Mouse (Mus musculus) midbrain, embryonic 12.5 days (tissue): Measurements from ENCODE around the gene Ftl1. TPM values are rescaled to one million over a fixed set of nuclear protein-coding genes. Genes with fewer than 3 reads are reported as not detected.

Experiments
- ATAC-seq: fragments of 200-750 bp; cut with Nextera tagmentation; 2 replicates; pipeline ENCODE4 v1.8.0; 2017; ENCODE audit warnings: low read depth, moderate TSS enrichment, moderate library complexity; ENCODE audit not compliant: low FRiP score
- H3K27ac ChIP-seq: fragments of 300-500 bp; sonication (generic); replicated peaks from 2 replicates; pipeline ENCODE4 v1.5.1; 2016; ENCODE audit warnings: mild to moderate bottlenecking
- H3K27me3 ChIP-seq: fragments of 300-500 bp; sonication (generic); 2 replicates; pipeline ENCODE4 v1.6.1; 2016; ENCODE audit warnings: mild to moderate bottlenecking
- H3K36me3 ChIP-seq: fragments of 300-500 bp; sonication (generic); 2 replicates; pipeline ENCODE4 v1.6.1; 2016
- H3K4me1 ChIP-seq: fragments of 300-500 bp; sonication (generic); 2 replicates; pipeline ENCODE4 v1.6.1; 2016
- H3K4me2 ChIP-seq: fragments of 300-500 bp; sonication (generic); replicated peaks from 2 replicates; pipeline ENCODE4 v1.6.1; 2016; ENCODE audit warnings: mild to moderate bottlenecking, moderate library complexity
- H3K4me3 ChIP-seq: fragments of 300-500 bp; sonication (generic); 2 replicates; pipeline ENCODE4 v1.5.1; 2016; ENCODE audit warnings: mild to moderate bottlenecking
- H3K9ac ChIP-seq: fragments of 300-500 bp; sonication (generic); replicated peaks from 2 replicates; pipeline ENCODE4 v1.6.1; 2016; ENCODE audit warnings: mild to moderate bottlenecking, moderate library complexity
- H3K9me3 ChIP-seq: fragments of 300-500 bp; sonication (generic); 2 replicates; pipeline ENCODE4 v1.6.1; 2016; ENCODE audit warnings: mild to moderate bottlenecking
- WGBS: fragments of 180-500 bp; shearing (Covaris S2); methylation state at CpG from one replicate; pipeline ENCODE4 v1.1.7; 2016; 5-methylcytosine and 5-hydroxymethylcytosine counted together
- polyA plus RNA-seq: library from polyadenylated mRNA; unstranded; fragments of >200 nt; fragmentation: Nextera tagmentation; extraction: Ambion mirVana; gene quantifications from 2 replicates; pipeline ENCODE4 v1.2.1, GENCODE M21; 2016

Ftl1 gene
- polyA plus RNA-seq, 1 experiment from 2014 or later: 6,077 TPM

DNA sequence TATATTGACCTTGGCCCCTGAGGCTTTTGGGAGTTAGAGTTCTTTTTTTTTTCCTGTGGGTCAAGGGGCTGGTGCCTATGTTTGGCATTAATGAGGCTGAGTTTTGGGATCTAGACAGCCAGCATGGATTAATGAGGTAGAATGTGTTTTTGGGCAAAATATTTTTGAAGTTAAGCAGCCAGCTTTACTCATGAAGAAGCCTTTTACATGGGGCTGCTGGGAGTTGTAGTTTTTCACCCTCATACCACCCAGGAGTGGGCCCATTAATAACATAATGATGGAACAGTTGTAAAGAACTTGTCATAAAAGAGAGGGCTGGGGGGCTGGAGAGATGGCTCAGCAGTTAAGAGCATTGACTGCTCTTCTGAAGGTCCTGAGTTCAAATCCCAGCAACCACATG, 13.1 kb downstream of the Ftl1 start:
- ATAC-seq: no peak
- H3K4me1 ChIP-seq: no peaks in the 10 kb centered on the region
- no peak overlapping the region for H3K4me3 ChIP-seq
- H3K4me2 ChIP-seq: no peak overlapping the region
- H3K9me3 ChIP-seq: no peaks in the 10 kb centered on the region
- H3K27ac ChIP-seq: no peak overlapping the region
- peaks cover 51% of the 10 kb centered on the region for H3K36me3 ChIP-seq
- H3K27me3 ChIP-seq: no peaks in the 10 kb centered on the region
- H3K9ac ChIP-seq: no peak overlapping the region

DNA sequence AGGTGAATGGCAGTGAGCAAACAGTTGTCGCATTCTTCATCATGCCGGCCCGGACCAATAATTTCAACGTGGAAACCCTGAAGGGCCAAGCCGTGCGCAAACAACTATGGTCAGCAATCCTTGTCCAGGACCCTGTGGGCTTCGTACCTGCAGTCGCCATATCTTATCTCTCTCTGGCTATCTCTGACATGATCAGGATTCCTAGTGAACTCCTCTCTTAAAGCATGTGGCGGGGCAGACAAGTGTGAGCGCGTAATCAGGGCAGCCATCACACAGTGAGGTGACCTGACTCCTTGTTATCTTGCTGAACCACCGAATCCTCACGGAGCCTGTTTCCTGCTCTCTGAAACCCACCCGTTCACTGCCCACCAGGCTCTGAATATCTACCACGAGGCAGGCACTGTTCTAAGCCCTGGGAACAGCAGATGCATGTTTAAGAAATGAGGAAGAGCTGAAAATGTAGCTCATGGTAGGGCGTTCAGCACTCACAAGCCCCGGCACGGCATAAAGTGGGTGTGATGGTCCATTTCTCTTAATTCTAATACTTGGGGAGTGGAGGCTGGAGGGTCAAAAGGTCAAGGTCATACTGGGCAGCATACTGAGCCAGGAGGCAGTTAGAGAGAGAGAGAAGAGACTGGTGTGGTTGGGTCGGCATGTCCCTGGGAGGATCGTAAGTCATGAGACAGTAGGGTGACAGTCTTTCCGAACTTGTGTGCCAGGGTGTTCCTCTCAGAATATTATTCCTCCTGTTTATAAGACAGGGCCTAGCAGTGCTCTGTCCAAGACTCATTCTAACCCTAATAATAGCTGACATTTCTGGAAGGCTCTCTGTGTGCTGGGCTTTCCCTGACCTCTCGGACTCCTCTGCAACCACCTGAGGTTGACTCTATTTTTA, 15.9 kb downstream of the Ftl1 start:
- H3K36me3 ChIP-seq: peaks cover 64% of the 10 kb centered on the region

DNA sequence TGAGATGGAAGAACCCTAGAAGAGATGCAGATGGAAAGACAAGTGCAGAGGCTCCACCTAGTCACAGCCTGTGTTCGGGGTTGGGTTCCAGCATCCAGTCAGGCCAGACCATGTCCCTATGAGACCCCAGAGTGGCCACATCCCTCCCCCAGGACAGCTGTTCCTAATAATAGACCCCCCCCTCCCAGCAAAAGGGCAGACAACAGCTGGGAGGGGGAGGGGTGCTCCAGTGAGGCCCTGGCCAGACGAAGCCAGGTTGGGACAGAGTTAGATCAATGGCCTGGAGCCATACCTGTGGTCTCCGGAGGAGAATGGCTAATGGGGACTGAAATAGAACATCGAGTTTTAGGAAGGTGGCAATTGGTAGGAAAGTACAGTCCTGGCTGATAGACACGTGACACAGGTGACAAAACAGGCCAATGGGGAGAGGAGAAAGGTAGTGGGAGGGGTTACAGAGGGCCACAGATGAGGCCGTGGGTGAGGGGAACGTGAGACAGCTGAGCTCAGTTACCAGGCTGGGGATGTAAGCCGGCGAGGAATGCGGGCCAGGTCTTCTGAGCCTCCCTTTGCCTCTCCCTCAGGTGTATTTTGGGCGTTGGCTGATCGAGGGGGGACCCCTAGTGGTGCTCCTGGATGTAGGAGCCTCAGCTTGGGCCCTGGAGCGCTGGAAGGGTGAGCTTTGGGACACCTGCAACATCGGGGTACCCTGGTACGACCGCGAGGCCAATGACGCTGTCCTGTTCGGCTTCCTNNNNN, 22.0 kb downstream of the Ftl1 start, which contains the start of gene Ruvbl2:
Ruvbl2 (minus strand) TSS at position 576 of the 756 bp plus-strand sequence.
- 18% methylated on average over 19 of the region's 19 CpGs for WGBS
- peaks cover 25% of the 10 kb centered on the region for H3K36me3 ChIP-seq
- H3K9me3 ChIP-seq: no peaks in the 10 kb centered on the region

More for the DNA sequence above, 15.9 kb downstream of the Ftl1 start:
- Histone ChIP-seq H3K4me2 (no peak overlapping the region), H3K4me1 (no peaks in the 10 kb centered on the region), H3K9me3 (no peaks in the 10 kb centered on the region), H3K9ac (no peak overlapping the region), H3K4me3 (no peak overlapping the region), H3K27ac (no peak overlapping the region), H3K27me3 (no peaks in the 10 kb centered on the region)
- 92% methylated on average over 22 of the region's 22 CpGs for WGBS
- no peak for ATAC-seq

DNA sequence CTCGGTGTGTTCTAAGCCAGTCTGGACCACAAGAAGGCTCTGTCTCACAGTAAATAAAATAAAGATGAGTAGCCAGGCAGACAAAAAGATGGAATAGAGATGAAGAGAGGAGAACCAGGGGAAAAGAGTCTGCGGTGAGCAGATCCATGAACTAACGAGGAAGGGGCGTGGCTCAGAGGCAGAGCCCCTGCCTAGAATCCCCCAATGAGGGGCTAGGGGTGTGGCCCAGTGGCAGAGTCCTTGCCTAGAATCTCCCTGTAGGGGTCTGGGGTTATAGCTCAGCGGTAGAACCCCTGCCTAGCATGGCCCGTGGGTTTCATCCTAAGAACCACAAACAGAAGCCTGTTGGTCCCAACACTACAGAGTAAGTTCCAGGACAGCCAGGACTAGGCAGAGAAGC, 22.6 kb downstream of the Ftl1 start:
- no peak for ATAC-seq
- H3K4me3 ChIP-seq: no peak overlapping the region
- H3K4me2 ChIP-seq: no peak overlapping the region
- H3K27ac ChIP-seq: no peak overlapping the region
- H3K9ac ChIP-seq: peak overlapping the region; percentile 28; the same call in 1 of the 2 replicates
- 34% methylated on average over 6 of the region's 6 CpGs for WGBS
- H3K36me3 ChIP-seq: peaks cover 30% of the 10 kb centered on the region
- H3K27me3 ChIP-seq: no peaks in the 10 kb centered on the region; the same call in 1 of the 2 replicates
- no peaks in the 10 kb centered on the region for H3K9me3 ChIP-seq
- peaks cover 41% of the 10 kb centered on the region for H3K4me1 ChIP-seq

More for the DNA sequence above, 22.0 kb downstream of the Ftl1 start, which contains the start of gene Ruvbl2:
- H3K4me2 ChIP-seq: 0 out of 2 replicates have a peak within 1 kb of the TSS, but pooled peaks have one; percentile 6
- H3K9ac ChIP-seq: peak within 1 kb of the TSS; percentile 28; the same call in 1 of the 2 replicates
- H3K27ac ChIP-seq: no peak within 1 kb of the TSS
- H3K27me3 ChIP-seq: no peaks in the 10 kb centered on the region; the same call in 1 of the 2 replicates
- peaks cover 39% of the 10 kb centered on the region for H3K4me1 ChIP-seq
- H3K4me3 ChIP-seq: no peak within 1 kb of the TSS
- no peak for ATAC-seq

DNA sequence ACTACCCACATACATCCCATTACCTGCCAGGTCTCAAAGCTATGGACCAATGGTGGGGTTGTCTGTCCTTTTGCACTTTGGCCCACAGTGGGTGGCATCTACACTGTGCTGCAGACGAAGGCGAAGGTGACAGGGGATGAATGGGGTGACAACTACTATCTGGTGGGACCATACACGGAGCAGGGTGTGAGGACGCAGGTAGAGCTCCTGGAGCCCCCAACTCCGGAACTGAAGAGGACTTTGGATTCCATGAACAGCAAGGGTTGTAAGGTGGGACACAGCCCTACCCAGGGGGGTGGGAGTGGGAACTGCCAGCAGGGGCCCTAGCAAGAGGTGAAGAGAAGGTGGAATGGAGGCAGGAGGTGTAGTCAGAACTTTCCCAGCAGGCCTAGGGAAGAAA, 23.2 kb downstream of the Ftl1 start:
- Histone ChIP-seq H3K9ac (0 out of 2 replicates have a peak overlapping the region, but pooled peaks have one; percentile 69), H3K4me3 (no peak overlapping the region)

DNA sequence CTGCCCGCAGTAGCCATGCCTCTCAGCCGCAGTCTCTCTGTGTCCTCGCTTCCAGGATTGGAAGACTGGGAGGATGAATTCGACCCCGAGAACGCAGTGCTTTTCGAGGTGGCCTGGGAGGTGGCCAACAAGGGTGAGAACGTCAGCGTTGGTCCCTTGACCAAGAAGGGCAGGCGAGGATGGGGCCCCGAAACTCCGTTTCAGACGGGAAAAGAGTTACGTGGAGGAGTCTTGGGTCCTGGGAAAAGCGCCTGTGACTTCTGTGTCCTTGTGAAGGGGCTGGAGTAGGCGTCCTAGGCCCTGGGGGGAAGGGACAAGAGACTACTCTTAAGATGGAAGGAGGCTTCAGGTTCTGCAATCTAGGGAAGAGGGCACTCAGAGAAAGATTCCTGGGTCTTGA, 24.6 kb downstream of the Ftl1 start:
- WGBS: 2% methylated on average over 16 of the region's 16 CpGs
- H3K36me3 ChIP-seq: peaks cover 29% of the 10 kb centered on the region
- H3K4me2 ChIP-seq: peak overlapping the region; percentile 73
- no peaks in the 10 kb centered on the region for H3K9me3 ChIP-seq
- ATAC-seq: no peak
- peaks cover 41% of the 10 kb centered on the region for H3K4me1 ChIP-seq
- peak overlapping the region; percentile 26 for H3K27ac ChIP-seq
- peak overlapping the region; percentile 84 for H3K4me3 ChIP-seq
- H3K27me3 ChIP-seq: no peaks in the 10 kb centered on the region; the same call in 1 of the 2 replicates
- H3K9ac ChIP-seq: peak overlapping the region; percentile 69

More for the DNA sequence above, 23.2 kb downstream of the Ftl1 start:
- Histone ChIP-seq H3K9me3 (no peaks in the 10 kb centered on the region), H3K36me3 (peaks cover 29% of the 10 kb centered on the region), H3K4me1 (peaks cover 41% of the 10 kb centered on the region), H3K27me3 (no peaks in the 10 kb centered on the region; the same call in 1 of the 2 replicates), H3K27ac (no peak overlapping the region), H3K4me2 (no peak overlapping the region)
- WGBS: 91% methylated on average over 5 of the region's 5 CpGs
- no peak for ATAC-seq

DNA sequence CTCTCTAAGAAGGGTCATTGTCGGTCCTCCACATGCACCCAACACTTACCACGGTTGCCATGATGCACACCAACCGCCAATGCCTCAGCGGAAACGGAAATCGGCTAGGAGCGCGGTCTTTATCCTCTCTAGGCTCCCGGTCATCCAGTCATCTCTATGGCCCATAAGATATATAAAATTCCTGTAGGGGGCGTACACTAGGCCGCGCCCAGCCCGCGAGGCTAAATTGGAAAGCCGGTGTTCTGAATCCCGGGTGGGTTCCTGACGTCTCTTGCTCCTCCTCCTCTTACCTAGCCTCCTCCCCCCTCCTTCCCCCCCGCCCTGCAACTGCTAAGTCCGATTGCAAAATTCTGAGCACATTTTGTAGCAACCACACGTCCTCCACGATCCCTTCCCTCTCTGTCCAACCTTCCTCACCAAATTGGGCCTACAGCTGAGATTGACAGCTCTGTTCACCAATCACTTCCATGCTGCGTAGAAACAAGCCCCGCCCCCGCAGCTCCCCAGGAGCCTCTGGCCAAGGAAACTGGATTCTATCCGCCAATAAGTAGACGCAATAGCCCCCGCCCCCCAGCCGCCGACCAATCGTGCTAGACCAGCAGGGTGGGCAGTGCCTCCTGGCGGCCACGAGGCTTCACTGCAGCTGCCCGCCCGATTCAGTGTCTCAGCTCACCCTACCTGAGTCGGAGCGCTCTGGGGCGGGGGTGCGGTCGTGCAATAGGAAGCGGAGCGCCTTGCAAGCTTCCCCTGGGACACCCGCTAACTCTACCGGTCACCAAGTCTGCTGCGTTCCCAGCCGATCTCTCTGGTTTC, 25.3 kb downstream of the Ftl1 start, which contains the start of gene Gys1:
Gys1 (plus strand) TSS at position 642 of the 813 bp plus-strand sequence.
- Histone ChIP-seq H3K27ac (peak within 1 kb of the TSS; percentile 90), H3K4me3 (peak within 1 kb of the TSS; percentile 84), H3K9ac (peak within 1 kb of the TSS; percentile 91), H3K36me3 (peaks cover 29% of the 10 kb centered on the region), H3K4me1 (peaks cover 41% of the 10 kb centered on the region), H3K9me3 (no peaks in the 10 kb centered on the region), H3K27me3 (no peaks in the 10 kb centered on the region; the same call in 1 of the 2 replicates), H3K4me2 (peak within 1 kb of the TSS; percentile 100)
- peak; percentile 97 for ATAC-seq
- under 1% methylated on average over 45 of the region's 45 CpGs for WGBS

DNA sequence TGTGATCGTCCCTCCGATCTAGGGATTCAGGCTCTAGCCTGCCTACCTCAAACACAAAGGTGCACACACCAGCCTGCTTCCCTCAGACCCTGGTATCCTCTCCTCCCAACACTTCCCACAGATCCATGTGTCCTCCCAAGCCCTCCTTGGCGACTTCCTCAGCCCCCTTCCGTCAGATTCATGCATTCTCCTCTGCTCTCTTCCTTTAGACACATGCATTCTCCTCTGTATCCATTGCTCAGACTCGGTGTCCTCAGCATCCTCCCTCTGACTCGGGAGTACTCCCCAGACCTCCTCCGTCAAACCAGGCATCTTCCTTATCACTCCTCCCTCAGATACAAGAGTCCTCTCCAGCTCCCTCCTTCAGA, 25.9 kb downstream of the Ftl1 start:
- ATAC-seq: no peak
- H3K4me3 ChIP-seq: peak overlapping the region; percentile 84
- no peaks in the 10 kb centered on the region; the same call in 1 of the 2 replicates for H3K27me3 ChIP-seq

DNA sequence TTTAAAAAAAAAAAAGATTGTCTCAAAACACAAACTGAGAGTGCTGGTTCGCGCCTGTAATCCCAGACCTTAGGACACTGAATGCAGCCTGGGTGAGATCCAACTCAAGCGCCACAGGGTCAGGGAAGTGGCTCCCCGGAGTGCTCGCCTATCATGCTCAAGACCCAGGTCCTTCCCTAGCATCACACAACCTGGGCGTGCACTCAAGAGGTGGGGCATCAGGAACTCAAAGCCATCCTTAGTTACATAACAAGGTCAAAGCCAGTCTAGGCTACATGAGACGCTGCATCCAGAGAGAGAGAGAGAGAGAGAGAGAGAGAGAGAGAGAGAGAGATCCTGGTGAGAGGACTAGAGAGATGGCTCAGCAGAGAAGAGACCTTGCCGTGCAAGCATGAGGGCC, 33.1 kb downstream of the Ftl1 start:
- H3K9me3 ChIP-seq: no peaks in the 10 kb centered on the region
- 95% methylated on average over 8 of the region's 8 CpGs for WGBS
- no peak for ATAC-seq
- peaks cover 93% of the 10 kb centered on the region for H3K36me3 ChIP-seq
- H3K4me3 ChIP-seq: no peak overlapping the region
- peaks cover 5% of the 10 kb centered on the region for H3K27me3 ChIP-seq
- no peak overlapping the region for H3K9ac ChIP-seq
- H3K4me1 ChIP-seq: no peaks in the 10 kb centered on the region
- H3K27ac ChIP-seq: no peak overlapping the region
- H3K4me2 ChIP-seq: no peak overlapping the region

More for the DNA sequence above, 25.9 kb downstream of the Ftl1 start:
- 2% methylated on average over 7 of the region's 7 CpGs for WGBS
- Histone ChIP-seq H3K36me3 (peaks cover 33% of the 10 kb centered on the region), H3K4me1 (peaks cover 41% of the 10 kb centered on the region), H3K27ac (peak overlapping the region; percentile 90), H3K9ac (peak overlapping the region; percentile 91), H3K4me2 (peak overlapping the region; percentile 100), H3K9me3 (no peaks in the 10 kb centered on the region)

DNA sequence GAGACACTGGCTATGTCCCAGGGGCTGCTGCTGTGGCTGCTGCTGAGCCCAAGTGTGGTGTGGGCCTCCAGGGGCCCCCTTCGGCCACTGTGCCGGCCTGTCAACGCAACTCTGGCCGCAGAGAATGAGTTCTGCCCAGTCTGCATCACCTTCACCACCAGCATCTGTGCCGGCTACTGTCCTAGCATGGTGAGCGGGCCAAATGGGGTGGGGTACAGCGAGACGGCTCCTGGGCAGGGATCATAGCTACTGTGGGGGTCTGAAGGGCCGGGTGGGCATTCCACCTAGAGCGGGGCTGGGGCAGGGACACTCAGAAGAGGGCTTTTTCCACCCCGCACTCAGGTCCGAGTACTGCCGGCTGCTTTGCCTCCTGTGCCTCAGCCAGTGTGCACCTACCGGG, 38.5 kb downstream of the Ftl1 start:
- WGBS: 82% methylated on average over 14 of the region's 14 CpGs
- Histone ChIP-seq H3K9ac (no peak overlapping the region), H3K4me1 (no peaks in the 10 kb centered on the region), H3K4me2 (no peak overlapping the region), H3K9me3 (no peaks in the 10 kb centered on the region), H3K27me3 (peaks cover 57% of the 10 kb centered on the region), H3K27ac (no peak overlapping the region), H3K4me3 (no peak overlapping the region), H3K36me3 (peaks cover 54% of the 10 kb centered on the region)
- ATAC-seq: no peak

DNA sequence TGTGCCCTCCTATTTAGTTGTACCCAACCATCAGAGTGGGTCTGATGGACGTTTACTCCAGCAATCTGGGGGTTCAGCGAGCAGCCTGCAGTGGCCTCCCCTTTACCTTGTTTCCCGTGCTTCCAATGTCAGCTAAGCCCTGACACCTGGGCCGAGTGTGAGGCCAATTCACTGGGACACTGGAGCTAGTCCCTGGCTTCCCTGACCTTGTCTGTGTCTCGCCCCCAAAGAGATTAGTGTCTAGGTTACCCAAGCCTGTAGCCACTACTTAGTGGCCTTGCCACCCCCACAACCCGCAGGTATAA, 39.1 kb downstream of the Ftl1 start, which contains the start of gene Lhb:
Lhb (plus strand) TSS at position 206 of the 305 bp plus-strand sequence.
- Histone ChIP-seq H3K9me3 (no peaks in the 10 kb centered on the region), H3K9ac (no peak within 1 kb of the TSS), H3K27ac (no peak within 1 kb of the TSS), H3K4me1 (peaks cover 2% of the 10 kb centered on the region; the same call in 1 of the 2 replicates), H3K4me3 (no peak within 1 kb of the TSS), H3K4me2 (no peak within 1 kb of the TSS), H3K36me3 (peaks cover 48% of the 10 kb centered on the region), H3K27me3 (peaks cover 64% of the 10 kb centered on the region)
- 61% methylated on average over 6 of the region's 6 CpGs for WGBS
- no peak for ATAC-seq
